Mouse (Mus musculus): ENCODE data around the gene Hmga2. TPM values are rescaled to one million over a fixed set of nuclear protein-coding genes. Genes with fewer than 3 reads are reported as not detected.

Hmga2 gene
- polyA plus RNA-seq, 1 experiment from 2014 or later: 2.2 TPM

DNA sequence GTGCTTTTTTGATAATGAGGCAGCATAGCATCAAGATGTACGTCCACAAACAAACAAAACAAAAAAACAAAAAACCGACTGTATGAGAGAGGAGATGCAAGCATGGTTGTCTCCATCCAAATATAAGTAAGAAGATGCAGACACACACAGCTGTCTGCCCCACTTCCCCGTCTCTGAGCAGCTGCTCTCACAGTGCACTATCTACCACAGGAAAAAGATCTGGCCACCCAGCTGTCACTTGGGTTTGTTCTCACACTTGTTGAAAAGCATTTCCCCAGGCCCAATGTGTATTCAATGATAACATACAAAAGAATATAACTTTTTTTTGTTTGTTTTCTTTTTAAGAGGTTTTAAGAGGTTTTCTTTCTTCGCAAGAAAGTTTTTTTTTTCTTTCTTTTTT lies 65.3 kb downstream of the Hmga2 start:
- no peaks in the 10 kb centered on the region for H3K9me3 ChIP-seq (ENCODE audit: low read length)
- H3K4me2 ChIP-seq (replicated peaks; ENCODE audit: low read depth, low read length): no peak overlapping the region; the same call in 1 of the 2 replicates
- ATAC-seq (no peak), DNase-seq (ENCODE audit: low spot score) (no peak)
- 45% methylated on average over 4 of the region's 4 CpGs for WGBS
- no peak for TF ChIP-seq CTCF (IDR thresholded peaks at IDR 0.05)
- no peaks in the 10 kb centered on the region for H3K27me3 ChIP-seq (replicated peaks; ENCODE audit: insufficient read depth, low read length)
- no peak overlapping the region for H3K4me3 ChIP-seq (ENCODE audit: low read depth, low read length)
- H3K4me1 ChIP-seq (ENCODE audit: insufficient read depth, low read depth, low read length): no peaks in the 10 kb centered on the region
- no peak overlapping the region for H3K9ac ChIP-seq (replicated peaks; ENCODE audit: low read depth)
- no peak overlapping the region for H3K27ac ChIP-seq (ENCODE audit: low read length)
- no peaks in the 10 kb centered on the region for H3K36me3 ChIP-seq (ENCODE audit: insufficient read depth, low read length)

GRCm38 (mm10) chr10:120409131-120409530 lies 67.1 kb downstream of the Hmga2 start:
- H3K4me2 ChIP-seq (replicated peaks; ENCODE audit: low read depth, low read length): no peak overlapping the region
- 84% methylated on average over 9 of the region's 9 CpGs for WGBS
- H3K9ac ChIP-seq (replicated peaks; ENCODE audit: low read depth): no peak overlapping the region
- H3K4me1 ChIP-seq (ENCODE audit: insufficient read depth, low read depth, low read length): no peaks in the 10 kb centered on the region
- H3K36me3 ChIP-seq (ENCODE audit: insufficient read depth, low read length): no peaks in the 10 kb centered on the region
- no peak for TF ChIP-seq CTCF (IDR thresholded peaks at IDR 0.05)
- TF ChIP-seq EP300 (IDR thresholded peaks at IDR 0.05): no peak
- H3K27me3 ChIP-seq (replicated peaks; ENCODE audit: insufficient read depth, low read length): no peaks in the 10 kb centered on the region
- ATAC-seq (no peak), DNase-seq (ENCODE audit: low spot score) (no peak)
- no peak overlapping the region for H3K4me3 ChIP-seq (ENCODE audit: low read depth, low read length)
- H3K9me3 ChIP-seq (ENCODE audit: low read length): no peaks in the 10 kb centered on the region
- H3K27ac ChIP-seq (ENCODE audit: low read length): no peak overlapping the region

DNA sequence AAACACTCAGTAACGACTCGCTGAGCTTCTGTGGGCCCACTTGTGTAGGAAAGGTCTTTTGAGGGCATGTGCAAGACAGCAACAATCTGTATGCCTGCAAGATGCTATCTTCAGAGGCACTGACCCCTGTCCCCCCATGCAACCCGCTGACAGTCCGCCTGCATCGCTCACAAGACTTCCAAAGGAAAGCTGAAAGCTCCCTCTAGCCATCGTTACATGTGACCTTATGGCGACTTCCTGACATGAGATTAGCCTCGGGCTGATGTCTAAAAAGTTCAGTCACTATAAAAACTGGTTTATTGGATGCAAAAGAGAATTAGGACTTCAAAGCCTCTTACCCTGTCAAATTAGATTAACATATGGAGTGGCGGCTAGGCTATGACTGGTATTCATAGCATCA lies 69.0 kb downstream of the Hmga2 start:
- TF ChIP-seq EP300 (IDR thresholded peaks at IDR 0.05) (no peak), CTCF (IDR thresholded peaks at IDR 0.05) (no peak)
- no peak for ATAC-seq
- Histone ChIP-seq H3K27me3 (replicated peaks; ENCODE audit: insufficient read depth, low read length) (no peaks in the 10 kb centered on the region), H3K27ac (ENCODE audit: low read length) (no peak overlapping the region), H3K9me3 (ENCODE audit: low read length) (no peaks in the 10 kb centered on the region), H3K36me3 (ENCODE audit: insufficient read depth, low read length) (no peaks in the 10 kb centered on the region), H3K9ac (replicated peaks; ENCODE audit: low read depth) (no peak overlapping the region), H3K4me2 (replicated peaks; ENCODE audit: low read depth, low read length) (no peak overlapping the region), H3K4me3 (ENCODE audit: low read depth, low read length) (no peak overlapping the region), H3K4me1 (ENCODE audit: insufficient read depth, low read depth, low read length) (no peaks in the 10 kb centered on the region)
- WGBS: 40% methylated on average over 9 of the region's 9 CpGs
- no peak for DNase-seq (ENCODE audit: low spot score)

GRCm38 (mm10) chr10:120406038-120406437 lies 70.2 kb downstream of the Hmga2 start:
- H3K36me3 ChIP-seq (ENCODE audit: insufficient read depth, low read length): no peaks in the 10 kb centered on the region
- no peak overlapping the region for H3K9ac ChIP-seq (replicated peaks; ENCODE audit: low read depth)
- ATAC-seq: no peak
- no peak for DNase-seq (ENCODE audit: low spot score)
- H3K4me2 ChIP-seq (replicated peaks; ENCODE audit: low read depth, low read length): no peak overlapping the region
- no peaks in the 10 kb centered on the region for H3K27me3 ChIP-seq (replicated peaks; ENCODE audit: insufficient read depth, low read length)
- WGBS: 70% methylated on average over 9 of the region's 9 CpGs
- no peak overlapping the region for H3K4me3 ChIP-seq (ENCODE audit: low read depth, low read length)
- no peak overlapping the region for H3K27ac ChIP-seq (ENCODE audit: low read length)
- no peaks in the 10 kb centered on the region for H3K4me1 ChIP-seq (ENCODE audit: insufficient read depth, low read depth, low read length)
- TF ChIP-seq EP300 (IDR thresholded peaks at IDR 0.05): no peak
- H3K9me3 ChIP-seq (ENCODE audit: low read length): no peaks in the 10 kb centered on the region

- H3K9ac ChIP-seq (replicated peaks; ENCODE audit: low read depth): no peak overlapping the region
- 89% methylated on average over 4 of the region's 4 CpGs for WGBS
- no peaks in the 10 kb centered on the region for H3K36me3 ChIP-seq (ENCODE audit: insufficient read depth, low read length)
- no peak for DNase-seq (ENCODE audit: low spot score)
- no peak for TF ChIP-seq EP300 (IDR thresholded peaks at IDR 0.05)
- TF ChIP-seq CTCF (IDR thresholded peaks at IDR 0.05): peak; percentile 35
- no peaks in the 10 kb centered on the region for H3K27me3 ChIP-seq (replicated peaks; ENCODE audit: insufficient read depth, low read length)
- H3K4me1 ChIP-seq (ENCODE audit: insufficient read depth, low read depth, low read length): no peaks in the 10 kb centered on the region; the same call in 1 of the 2 replicates
- no peak overlapping the region for H3K27ac ChIP-seq (ENCODE audit: low read length)
- no peaks in the 10 kb centered on the region for H3K9me3 ChIP-seq (ENCODE audit: low read length)
- ATAC-seq: no peak
- H3K4me3 ChIP-seq (ENCODE audit: low read depth, low read length): no peak overlapping the region
- H3K4me2 ChIP-seq (replicated peaks; ENCODE audit: low read depth, low read length): no peak overlapping the region
These were observed 70.9 kb downstream of the Hmga2 start for GRCm38 (mm10) chr10:120405322-120405721.

GRCm38 (mm10) chr10:120402966-120403365 lies 73.3 kb downstream of the Hmga2 start:
- no peak overlapping the region for H3K9ac ChIP-seq (replicated peaks; ENCODE audit: low read depth)
- no peaks in the 10 kb centered on the region for H3K36me3 ChIP-seq (ENCODE audit: insufficient read depth, low read length)
- ATAC-seq (no peak), DNase-seq (ENCODE audit: low spot score) (no peak)
- H3K4me1 ChIP-seq (ENCODE audit: insufficient read depth, low read depth, low read length): no peaks in the 10 kb centered on the region; the same call in 1 of the 2 replicates
- 44% methylated on average over 5 of the region's 5 CpGs for WGBS
- H3K27me3 ChIP-seq (replicated peaks; ENCODE audit: insufficient read depth, low read length): no peaks in the 10 kb centered on the region
- no peak overlapping the region for H3K4me2 ChIP-seq (replicated peaks; ENCODE audit: low read depth, low read length)
- TF ChIP-seq CTCF (IDR thresholded peaks at IDR 0.05) (no peak), EP300 (IDR thresholded peaks at IDR 0.05) (no peak)
- no peak overlapping the region for H3K27ac ChIP-seq (ENCODE audit: low read length)
- no peaks in the 10 kb centered on the region for H3K9me3 ChIP-seq (ENCODE audit: low read length)
- H3K4me3 ChIP-seq (ENCODE audit: low read depth, low read length): no peak overlapping the region

GRCm38 (mm10) chr10:120401787-120402186 lies 74.5 kb downstream of the Hmga2 start:
- Histone ChIP-seq H3K27ac (ENCODE audit: low read length) (no peak overlapping the region), H3K4me2 (replicated peaks; ENCODE audit: low read depth, low read length) (no peak overlapping the region), H3K4me3 (ENCODE audit: low read depth, low read length) (no peak overlapping the region), H3K9ac (replicated peaks; ENCODE audit: low read depth) (no peak overlapping the region), H3K36me3 (ENCODE audit: insufficient read depth, low read length) (no peaks in the 10 kb centered on the region), H3K27me3 (replicated peaks; ENCODE audit: insufficient read depth, low read length) (no peaks in the 10 kb centered on the region), H3K9me3 (ENCODE audit: low read length) (no peaks in the 10 kb centered on the region), H3K4me1 (ENCODE audit: insufficient read depth, low read depth, low read length) (no peaks in the 10 kb centered on the region; the same call in 1 of the 2 replicates)
- 28% methylated on average over 8 of the region's 8 CpGs for WGBS
- TF ChIP-seq EP300 (IDR thresholded peaks at IDR 0.05): no peak
- no peak for TF ChIP-seq CTCF (IDR thresholded peaks at IDR 0.05)
- DNase-seq (ENCODE audit: low spot score): peak; percentile 47
- ATAC-seq: peak; percentile 40; the same call in 1 of the 2 replicates
